Mouse (Mus musculus): ENCODE measurements at regions not wholly inside any gene's neighbourhood (a gene's known extent, or its start where the extent isn't known, plus 50 kb on each side); places are given as distances from the start of the nearest gene placed in this dataset.

GRCm38 (mm10) chr2:79094298-79094697, 160.9 kb upstream of the Itga4 start:
- Histone ChIP-seq H3K27me3 (ENCODE audit: control insufficient read depth, insufficient read depth, low read length) (no peaks in the 10 kb centered on the region), H3K4me1 (ENCODE audit: control insufficient read depth, insufficient read depth, insufficient read length) (no peaks in the 10 kb centered on the region), H3K4me3 (ENCODE audit: extremely low read depth, insufficient read depth, insufficient read length) (no peak overlapping the region), H3K27ac (ENCODE audit: insufficient read depth, low read length) (no peak overlapping the region), H3K36me3 (ENCODE audit: control insufficient read depth, insufficient read depth, low read length) (no peaks in the 10 kb centered on the region)
- WGBS: 69% methylated on average over 1 of the region's 1 CpGs
- DNase-seq (ENCODE audit: low read depth in 1 of 2, low spot score in 2 of 2): no peak
- TF ChIP-seq POLR2A (IDR thresholded peaks at IDR 0.05; ENCODE audit: low read depth, low read length): no peak
- TF ChIP-seq CTCF (IDR thresholded peaks at IDR 0.05; ENCODE audit: extremely low read depth, insufficient read depth, insufficient read length, insufficient replicate concordance): no peak

GRCm38 (mm10) chr2:79096532-79097251, 158.5 kb upstream of the Itga4 start:
- DNase-seq (ENCODE audit: low read depth in 1 of 2, low spot score in 2 of 2): no peak
- TF ChIP-seq CTCF (IDR thresholded peaks at IDR 0.05; ENCODE audit: extremely low read depth, insufficient read depth, insufficient read length, insufficient replicate concordance) (no peak), POLR2A (IDR thresholded peaks at IDR 0.05; ENCODE audit: low read depth, low read length) (no peak)
- Histone ChIP-seq H3K4me1 (ENCODE audit: control insufficient read depth, insufficient read depth, insufficient read length) (no peaks in the 10 kb centered on the region), H3K4me3 (ENCODE audit: extremely low read depth, insufficient read depth, insufficient read length) (no peak overlapping the region), H3K36me3 (ENCODE audit: control insufficient read depth, insufficient read depth, low read length) (no peaks in the 10 kb centered on the region), H3K27ac (ENCODE audit: insufficient read depth, low read length) (no peak overlapping the region), H3K27me3 (ENCODE audit: control insufficient read depth, insufficient read depth, low read length) (no peaks in the 10 kb centered on the region)
- 94% methylated on average over 3 of the region's 3 CpGs for WGBS

GRCm38 (mm10) chr2:79099601-79100000, 155.6 kb upstream of the Itga4 start:
- Histone ChIP-seq H3K4me3 (ENCODE audit: extremely low read depth, insufficient read depth, insufficient read length) (no peak overlapping the region), H3K27me3 (ENCODE audit: control insufficient read depth, insufficient read depth, low read length) (no peaks in the 10 kb centered on the region), H3K4me1 (ENCODE audit: control insufficient read depth, insufficient read depth, insufficient read length) (no peaks in the 10 kb centered on the region), H3K36me3 (ENCODE audit: control insufficient read depth, insufficient read depth, low read length) (no peaks in the 10 kb centered on the region), H3K27ac (ENCODE audit: insufficient read depth, low read length) (no peak overlapping the region)
- TF ChIP-seq POLR2A (IDR thresholded peaks at IDR 0.05; ENCODE audit: low read depth, low read length): no peak
- TF ChIP-seq CTCF (IDR thresholded peaks at IDR 0.05; ENCODE audit: extremely low read depth, insufficient read depth, insufficient read length, insufficient replicate concordance): no peak
- no peak for DNase-seq (ENCODE audit: low read depth in 1 of 2, low spot score in 2 of 2)
- 79% methylated on average over 1 of the region's 1 CpGs for WGBS

GRCm38 (mm10) chr2:79111673-79112072, 143.6 kb upstream of the Itga4 start:
- Histone ChIP-seq H3K36me3 (ENCODE audit: control insufficient read depth, insufficient read depth, low read length) (no peaks in the 10 kb centered on the region), H3K4me1 (ENCODE audit: control insufficient read depth, insufficient read depth, insufficient read length) (peaks cover 3% of the 10 kb centered on the region; the same call in 1 of the 2 replicates), H3K27me3 (ENCODE audit: control insufficient read depth, insufficient read depth, low read length) (no peaks in the 10 kb centered on the region), H3K4me3 (ENCODE audit: extremely low read depth, insufficient read depth, insufficient read length) (no peak overlapping the region), H3K27ac (ENCODE audit: insufficient read depth, low read length) (no peak overlapping the region)
- no peak for TF ChIP-seq CTCF (IDR thresholded peaks at IDR 0.05; ENCODE audit: extremely low read depth, insufficient read depth, insufficient read length, insufficient replicate concordance)
- no peak for TF ChIP-seq POLR2A (IDR thresholded peaks at IDR 0.05; ENCODE audit: low read depth, low read length)
- no peak for DNase-seq (ENCODE audit: low read depth in 1 of 2, low spot score in 2 of 2)
- 63% methylated on average over 1 of the region's 1 CpGs for WGBS

GRCm38 (mm10) chr2:79112076-79112475, 143.2 kb upstream of the Itga4 start:
- WGBS: 66% methylated on average over 1 of the region's 1 CpGs
- TF ChIP-seq CTCF (IDR thresholded peaks at IDR 0.05; ENCODE audit: extremely low read depth, insufficient read depth, insufficient read length, insufficient replicate concordance) (no peak), POLR2A (IDR thresholded peaks at IDR 0.05; ENCODE audit: low read depth, low read length) (no peak)
- H3K36me3 ChIP-seq (ENCODE audit: control insufficient read depth, insufficient read depth, low read length): no peaks in the 10 kb centered on the region
- no peak overlapping the region for H3K27ac ChIP-seq (ENCODE audit: insufficient read depth, low read length)
- no peak overlapping the region for H3K4me3 ChIP-seq (ENCODE audit: extremely low read depth, insufficient read depth, insufficient read length)
- H3K4me1 ChIP-seq (ENCODE audit: control insufficient read depth, insufficient read depth, insufficient read length): peaks cover 3% of the 10 kb centered on the region; the same call in 1 of the 2 replicates
- H3K27me3 ChIP-seq (ENCODE audit: control insufficient read depth, insufficient read depth, low read length): no peaks in the 10 kb centered on the region
- DNase-seq (ENCODE audit: low read depth in 1 of 2, low spot score in 2 of 2): no peak

DNA sequence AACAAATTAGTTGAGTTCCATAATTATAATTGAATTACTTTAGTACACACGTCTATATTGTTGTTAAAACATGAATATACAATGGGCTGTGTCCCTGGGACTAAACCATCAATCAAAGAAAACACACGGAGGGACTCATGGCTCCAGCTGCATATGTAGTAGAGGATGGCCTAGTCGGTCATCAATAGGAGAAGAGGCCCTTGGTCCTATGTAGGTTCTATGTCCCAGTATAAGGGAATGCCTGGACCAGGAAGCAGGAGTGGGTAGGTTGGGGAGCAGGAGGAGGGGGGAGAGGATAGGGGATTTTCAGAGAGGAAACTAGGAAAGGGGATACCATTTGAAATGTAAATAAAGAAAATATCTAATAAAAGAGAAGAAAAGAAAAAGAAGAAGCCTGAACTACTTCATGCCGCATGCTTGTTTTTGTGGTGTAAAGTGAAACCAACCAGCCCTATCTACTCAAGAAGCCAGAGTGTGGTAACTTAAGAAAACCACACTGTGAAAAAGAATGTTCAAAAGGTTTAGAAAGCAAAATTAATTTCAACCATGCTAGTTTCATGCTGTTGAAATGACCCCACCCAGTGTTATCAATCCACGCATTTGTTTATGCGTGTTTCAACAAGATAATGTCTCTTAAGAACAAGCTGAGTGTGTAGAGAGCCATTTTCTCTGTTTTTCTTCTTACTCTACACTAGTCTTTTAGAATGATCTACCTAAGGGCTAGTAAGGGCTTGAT, 134.4 kb upstream of the Itga4 start:
- TF ChIP-seq POLR2A (IDR thresholded peaks at IDR 0.05; ENCODE audit: low read depth, low read length) (no peak), CTCF (IDR thresholded peaks at IDR 0.05; ENCODE audit: extremely low read depth, insufficient read depth, insufficient read length, insufficient replicate concordance) (no peak)
- DNase-seq (ENCODE audit: low read depth in 1 of 2, low spot score in 2 of 2): peak in 1 of 2 experiments; percentile 48
- Histone ChIP-seq H3K27ac (ENCODE audit: insufficient read depth, low read length) (peak overlapping the region; percentile 72), H3K27me3 (ENCODE audit: control insufficient read depth, insufficient read depth, low read length) (no peaks in the 10 kb centered on the region), H3K4me3 (ENCODE audit: extremely low read depth, insufficient read depth, insufficient read length) (no peak overlapping the region; the same call in 1 of the 2 replicates), H3K36me3 (ENCODE audit: control insufficient read depth, insufficient read depth, low read length) (no peaks in the 10 kb centered on the region), H3K4me1 (ENCODE audit: control insufficient read depth, insufficient read depth, insufficient read length) (peaks cover 4% of the 10 kb centered on the region; the same call in 1 of the 2 replicates)
- WGBS: 43% methylated on average over 6 of the region's 6 CpGs

GRCm38 (mm10) chr2:79122530-79122929, 132.7 kb upstream of the Itga4 start:
- H3K36me3 ChIP-seq (ENCODE audit: control insufficient read depth, insufficient read depth, low read length): no peaks in the 10 kb centered on the region
- DNase-seq (ENCODE audit: low read depth in 1 of 2, low spot score in 2 of 2): no peak
- TF ChIP-seq POLR2A (IDR thresholded peaks at IDR 0.05; ENCODE audit: low read depth, low read length): no peak
- no peak for TF ChIP-seq CTCF (IDR thresholded peaks at IDR 0.05; ENCODE audit: extremely low read depth, insufficient read depth, insufficient read length, insufficient replicate concordance)

More at GRCm38 (mm10) chr2:79122530-79122929, 132.7 kb upstream of the Itga4 start:
- Histone ChIP-seq H3K4me3 (ENCODE audit: extremely low read depth, insufficient read depth, insufficient read length) (no peak overlapping the region), H3K27me3 (ENCODE audit: control insufficient read depth, insufficient read depth, low read length) (no peaks in the 10 kb centered on the region), H3K27ac (ENCODE audit: insufficient read depth, low read length) (no peak overlapping the region), H3K4me1 (ENCODE audit: control insufficient read depth, insufficient read depth, insufficient read length) (peaks cover 11% of the 10 kb centered on the region)
